Mouse (Mus musculus): ENCODE measurements around the gene Elmo1. TPM values are rescaled to one million over a fixed set of nuclear protein-coding genes. Genes with fewer than 3 reads are reported as not detected.

Gene Elmo1
- polyA plus RNA-seq, 1 experiment from 2014 or later, result 10.6 TPM

GRCm38 (mm10) chr13:20147736-20148135, 57.3 kb downstream of the Elmo1 start:
- Histone ChIP-seq H3K9me3 (ENCODE audit: control insufficient read depth, low read length) (no peaks in the 10 kb centered on the region), H3K27me3 (replicated peaks; ENCODE audit: control insufficient read depth, insufficient read depth, low read length) (peaks cover 4% of the 10 kb centered on the region; the same call in 1 of the 2 replicates), H3K4me2 (no peak overlapping the region), H3K4me3 (ENCODE audit: low read depth, low read length) (no peak overlapping the region), H3K9ac (ENCODE audit: low read depth, low read length) (no peak overlapping the region), H3K27ac (ENCODE audit: low read depth, low read length) (no peak overlapping the region), H3K36me3 (ENCODE audit: control insufficient read depth, insufficient read depth, low read length) (no peaks in the 10 kb centered on the region), H3K4me1 (replicated peaks; ENCODE audit: control insufficient read depth, insufficient read depth, low read length) (peaks cover 32% of the 10 kb centered on the region)
- ATAC-seq (replicated peaks; ENCODE audit: low FRiP score), result 0 out of 2 replicates have a peak, but pooled peaks have one; percentile 2
- DNase-seq (ENCODE audit: low spot score), result no peak
- WGBS, result 71% methylated on average over 4 of the region's 4 CpGs

- H3K4me2 ChIP-seq, result peak overlapping the region; percentile 40
- WGBS, result 53% methylated on average over 11 of the region's 11 CpGs
- peaks cover 4% of the 10 kb centered on the region for H3K27me3 ChIP-seq (replicated peaks; ENCODE audit: control insufficient read depth, insufficient read depth, low read length)
- peak; percentile 53 for DNase-seq (ENCODE audit: low spot score)
- peaks cover 32% of the 10 kb centered on the region for H3K4me1 ChIP-seq (replicated peaks; ENCODE audit: control insufficient read depth, insufficient read depth, low read length)
- H3K9me3 ChIP-seq (ENCODE audit: control insufficient read depth, low read length), result no peaks in the 10 kb centered on the region
- H3K27ac ChIP-seq (ENCODE audit: low read depth, low read length), result peak overlapping the region; percentile 32; the same call in 1 of the 2 replicates
- H3K4me3 ChIP-seq (ENCODE audit: low read depth, low read length), result no peak overlapping the region
- peak; percentile 99 for ATAC-seq (replicated peaks; ENCODE audit: low FRiP score)
- peak overlapping the region; percentile 20; the same call in 1 of the 2 replicates for H3K9ac ChIP-seq (ENCODE audit: low read depth, low read length)
- H3K36me3 ChIP-seq (ENCODE audit: control insufficient read depth, insufficient read depth, low read length), result no peaks in the 10 kb centered on the region
Observed at GRCm38 (mm10) chr13:20150130-20150835, 59.9 kb downstream of the Elmo1 start.

- peaks cover 2% of the 10 kb centered on the region for H3K27me3 ChIP-seq (replicated peaks; ENCODE audit: control insufficient read depth, insufficient read depth, low read length)
- no peaks in the 10 kb centered on the region for H3K36me3 ChIP-seq (ENCODE audit: control insufficient read depth, insufficient read depth, low read length)
- no peak overlapping the region for H3K4me3 ChIP-seq (ENCODE audit: low read depth, low read length)
- ATAC-seq (replicated peaks; ENCODE audit: low FRiP score) (no peak), DNase-seq (ENCODE audit: low spot score) (no peak)
- H3K4me1 ChIP-seq (replicated peaks; ENCODE audit: control insufficient read depth, insufficient read depth, low read length), result peaks cover 32% of the 10 kb centered on the region
- peak overlapping the region; percentile 40 for H3K4me2 ChIP-seq
- H3K27ac ChIP-seq (ENCODE audit: low read depth, low read length), result no peak overlapping the region; the same call in 1 of the 2 replicates
- no peak overlapping the region for H3K9ac ChIP-seq (ENCODE audit: low read depth, low read length)
- 50% methylated on average over 4 of the region's 4 CpGs for WGBS
- H3K9me3 ChIP-seq (ENCODE audit: control insufficient read depth, low read length), result no peaks in the 10 kb centered on the region
Observed at GRCm38 (mm10) chr13:20151302-20151978, 61.0 kb downstream of the Elmo1 start.

GRCm38 (mm10) chr13:20157059-20157458, 66.7 kb downstream of the Elmo1 start:
- no peak overlapping the region for H3K4me3 ChIP-seq (ENCODE audit: low read depth, low read length)
- ATAC-seq (replicated peaks; ENCODE audit: low FRiP score) (no peak), DNase-seq (ENCODE audit: low spot score) (no peak)
- peaks cover under 1% of the 10 kb centered on the region for H3K4me1 ChIP-seq (replicated peaks; ENCODE audit: control insufficient read depth, insufficient read depth, low read length)
- H3K36me3 ChIP-seq (ENCODE audit: control insufficient read depth, insufficient read depth, low read length), result no peaks in the 10 kb centered on the region
- H3K27ac ChIP-seq (ENCODE audit: low read depth, low read length), result no peak overlapping the region
- H3K9ac ChIP-seq (ENCODE audit: low read depth, low read length), result no peak overlapping the region
- H3K9me3 ChIP-seq (ENCODE audit: control insufficient read depth, low read length), result no peaks in the 10 kb centered on the region
- 52% methylated on average over 1 of the region's 1 CpGs for WGBS
- H3K4me2 ChIP-seq, result no peak overlapping the region
- H3K27me3 ChIP-seq (replicated peaks; ENCODE audit: control insufficient read depth, insufficient read depth, low read length), result no peaks in the 10 kb centered on the region; the same call in 1 of the 2 replicates

- no peaks in the 10 kb centered on the region for H3K36me3 ChIP-seq (ENCODE audit: control insufficient read depth, insufficient read depth, low read length)
- H3K27me3 ChIP-seq (replicated peaks; ENCODE audit: control insufficient read depth, insufficient read depth, low read length), result no peaks in the 10 kb centered on the region; the same call in 1 of the 2 replicates
- H3K9ac ChIP-seq (ENCODE audit: low read depth, low read length), result no peak overlapping the region
- H3K4me1 ChIP-seq (replicated peaks; ENCODE audit: control insufficient read depth, insufficient read depth, low read length), result no peaks in the 10 kb centered on the region
- no peak overlapping the region for H3K4me2 ChIP-seq
- 61% methylated on average over 5 of the region's 5 CpGs for WGBS
- H3K4me3 ChIP-seq (ENCODE audit: low read depth, low read length), result no peak overlapping the region
- H3K27ac ChIP-seq (ENCODE audit: low read depth, low read length), result no peak overlapping the region
- H3K9me3 ChIP-seq (ENCODE audit: control insufficient read depth, low read length), result no peaks in the 10 kb centered on the region
- DNase-seq (ENCODE audit: low spot score) (no peak), ATAC-seq (replicated peaks; ENCODE audit: low FRiP score) (no peak)
Observed at GRCm38 (mm10) chr13:20157529-20157928, 67.1 kb downstream of the Elmo1 start.

- Histone ChIP-seq H3K4me1 (replicated peaks; ENCODE audit: control insufficient read depth, insufficient read depth, low read length) (peaks cover 26% of the 10 kb centered on the region), H3K4me2 (peak overlapping the region; percentile 54), H3K9me3 (ENCODE audit: control insufficient read depth, low read length) (no peaks in the 10 kb centered on the region), H3K27me3 (replicated peaks; ENCODE audit: control insufficient read depth, insufficient read depth, low read length) (no peaks in the 10 kb centered on the region), H3K36me3 (ENCODE audit: control insufficient read depth, insufficient read depth, low read length) (no peaks in the 10 kb centered on the region), H3K4me3 (ENCODE audit: low read depth, low read length) (no peak overlapping the region), H3K27ac (ENCODE audit: low read depth, low read length) (peak overlapping the region; percentile 44), H3K9ac (ENCODE audit: low read depth, low read length) (peak overlapping the region; percentile 35; the same call in 1 of the 2 replicates)
- WGBS, result 11% methylated on average over 10 of the region's 10 CpGs
- ATAC-seq (replicated peaks; ENCODE audit: low FRiP score) (peak; percentile 85), DNase-seq (ENCODE audit: low spot score) (no peak)
Observed at GRCm38 (mm10) chr13:20163339-20163954, 73.1 kb downstream of the Elmo1 start.

GRCm38 (mm10) chr13:20164837-20165236, 74.4 kb downstream of the Elmo1 start:
- ATAC-seq (replicated peaks; ENCODE audit: low FRiP score), result no peak; the same call in 1 of the 2 replicates
- no peak for DNase-seq (ENCODE audit: low spot score)
- Histone ChIP-seq H3K36me3 (ENCODE audit: control insufficient read depth, insufficient read depth, low read length) (no peaks in the 10 kb centered on the region), H3K4me3 (ENCODE audit: low read depth, low read length) (no peak overlapping the region), H3K9ac (ENCODE audit: low read depth, low read length) (no peak overlapping the region), H3K4me2 (no peak overlapping the region), H3K9me3 (ENCODE audit: control insufficient read depth, low read length) (no peaks in the 10 kb centered on the region), H3K27me3 (replicated peaks; ENCODE audit: control insufficient read depth, insufficient read depth, low read length) (no peaks in the 10 kb centered on the region), H3K27ac (ENCODE audit: low read depth, low read length) (no peak overlapping the region), H3K4me1 (replicated peaks; ENCODE audit: control insufficient read depth, insufficient read depth, low read length) (peaks cover 26% of the 10 kb centered on the region)
- WGBS, result 57% methylated on average over 2 of the region's 2 CpGs

GRCm38 (mm10) chr13:20173987-20174654, 83.7 kb downstream of the Elmo1 start:
- WGBS, result 18% methylated on average over 10 of the region's 10 CpGs
- Histone ChIP-seq H3K36me3 (ENCODE audit: control insufficient read depth, insufficient read depth, low read length) (no peaks in the 10 kb centered on the region), H3K27me3 (replicated peaks; ENCODE audit: control insufficient read depth, insufficient read depth, low read length) (no peaks in the 10 kb centered on the region), H3K4me1 (replicated peaks; ENCODE audit: control insufficient read depth, insufficient read depth, low read length) (peaks cover 12% of the 10 kb centered on the region), H3K4me3 (ENCODE audit: low read depth, low read length) (no peak overlapping the region), H3K4me2 (peak overlapping the region; percentile 21; the same call in 1 of the 2 replicates), H3K9ac (ENCODE audit: low read depth, low read length) (no peak overlapping the region), H3K27ac (ENCODE audit: low read depth, low read length) (peak overlapping the region; percentile 75), H3K9me3 (ENCODE audit: control insufficient read depth, low read length) (no peaks in the 10 kb centered on the region)
- no peak for DNase-seq (ENCODE audit: low spot score)
- ATAC-seq (replicated peaks; ENCODE audit: low FRiP score), result peak; percentile 73
